Mouse (Mus musculus) frontal cortex, postnatal 36 days (tissue): ENCODE measurements around the gene Fam207a.
A peak's percentile ranks its signal among the peaks of the same experiment; 100 is the strongest.

Experiments used
- DNase-seq, 2 experiments: peaks; one replicate each; pipeline ENCODE4 v3.0.0; 2022; ENCODE audit warnings: low spot score in 2 of 2

Gene Fam207a

GRCm38 (mm10) chr10:77531026-77532019, 15.7 kb upstream of the Fam207a start:
- no peak for DNase-seq

GRCm38 (mm10) chr10:77530140-77530539, 14.6 kb upstream of the Fam207a start, which contains the start of gene Itgb2:
Gene Itgb2, plus strand, starts transcription at chr10:77530252.
- DNase-seq: no peak

- DNase-seq: no peak
Measured at GRCm38 (mm10) chr10:77528634-77529033, 13.0 kb upstream of the Fam207a start.

GRCm38 (mm10) chr10:77526488-77526887, 10.9 kb upstream of the Fam207a start:
- no peak for DNase-seq

GRCm38 (mm10) chr10:77523321-77523720, 7.7 kb upstream of the Fam207a start:
- DNase-seq: no peak

GRCm38 (mm10) chr10:77522746-77523145, 7.2 kb upstream of the Fam207a start:
- DNase-seq: no peak

- no peak for DNase-seq
Measured at GRCm38 (mm10) chr10:77522021-77522731, 6.6 kb upstream of the Fam207a start.

GRCm38 (mm10) chr10:77520497-77520896, 4.9 kb upstream of the Fam207a start:
- DNase-seq: no peak

GRCm38 (mm10) chr10:77519191-77519590, 3.6 kb upstream of the Fam207a start:
- DNase-seq: no peak

GRCm38 (mm10) chr10:77517801-77518200, 2.2 kb upstream of the Fam207a start:
- DNase-seq: no peak

GRCm38 (mm10) chr10:77517066-77517620, 1.6 kb upstream of the Fam207a start:
- no peak for DNase-seq

- no peak for DNase-seq
Measured at GRCm38 (mm10) chr10:77516379-77516951, 880 bp upstream of the Fam207a start.

- DNase-seq: no peak
Measured at GRCm38 (mm10) chr10:77510225-77510982, 5.2 kb downstream of the Fam207a start.

- peak; percentile 71 to 78 for DNase-seq
Measured at GRCm38 (mm10) chr10:77509403-77510187, 6.0 kb downstream of the Fam207a start.

- DNase-seq: no peak
Measured at GRCm38 (mm10) chr10:77508744-77509143, 6.8 kb downstream of the Fam207a start.

GRCm38 (mm10) chr10:77507779-77508178, 7.8 kb downstream of the Fam207a start:
- no peak for DNase-seq

GRCm38 (mm10) chr10:77506961-77507577, 8.5 kb downstream of the Fam207a start:
- DNase-seq: no peak

- no peak for DNase-seq
Measured at GRCm38 (mm10) chr10:77506526-77506925, 9.1 kb downstream of the Fam207a start.

- DNase-seq: no peak
Measured at GRCm38 (mm10) chr10:77504143-77504542, 11.4 kb downstream of the Fam207a start.
